Mouse (Mus musculus) hindbrain, embryonic 11.5 days (tissue): ENCODE results near the gene Naglu. TPM values are rescaled to one million over a fixed set of nuclear protein-coding genes. Genes with fewer than 3 reads are reported as not detected.

ENCODE experiments used
- ATAC-seq: fragments of 200-750 bp; cut with Nextera tagmentation; 2 replicates; pipeline ENCODE4 v1.8.0; 2017; ENCODE audit warnings: mild to moderate bottlenecking, moderate TSS enrichment, moderate library complexity; ENCODE audit not compliant: low FRiP score
- DNase-seq: peaks from one replicate; pipeline ENCODE4 v3.0.0-alpha.2; 2015; ENCODE audit warnings: low spot score
- H3K27ac ChIP-seq: fragments of 300-500 bp; sonication (generic); 2 replicates; pipeline ENCODE4 v1.5.1; 2014; ENCODE audit warnings: mild to moderate bottlenecking, low read depth, low read length
- H3K27me3 ChIP-seq: fragments of 300-500 bp; sonication (generic); 2 replicates; pipeline ENCODE4 v1.6.1; 2014; ENCODE audit warnings: mild to moderate bottlenecking, low read length, moderate library complexity, mixed read lengths; ENCODE audit not compliant: control insufficient read depth, insufficient read depth
- H3K36me3 ChIP-seq: fragments of 300-500 bp; sonication (generic); 2 replicates; pipeline ENCODE4 v1.6.1; 2014; ENCODE audit warnings: mild to moderate bottlenecking, low read length, moderate library complexity, mixed read lengths; ENCODE audit not compliant: control insufficient read depth, insufficient read depth
- H3K4me1 ChIP-seq: fragments of 300-500 bp; sonication (generic); replicated peaks from 2 replicates; pipeline ENCODE4 v1.6.1; 2014; ENCODE audit warnings: low read length, mixed read lengths; ENCODE audit not compliant: control insufficient read depth, insufficient read depth
- H3K4me2 ChIP-seq: fragments of 300-500 bp; sonication (generic); replicated peaks from 2 replicates; pipeline ENCODE4 v1.6.1; 2014; ENCODE audit warnings: mild to moderate bottlenecking, low read depth, low read length
- H3K4me3 ChIP-seq: fragments of 300-500 bp; sonication (generic); 2 replicates; pipeline ENCODE4 v1.5.1; 2014; ENCODE audit warnings: low read depth, low read length
- H3K9ac ChIP-seq: fragments of 300-500 bp; sonication (generic); 2 replicates; pipeline ENCODE4 v1.6.1; 2014; ENCODE audit warnings: low read depth, low read length
- H3K9me3 ChIP-seq: fragments of 300-500 bp; sonication (generic); 2 replicates; pipeline ENCODE4 v1.6.1; 2016; ENCODE audit warnings: low read length; ENCODE audit not compliant: control insufficient read depth
- WGBS: fragments of 180-500 bp; shearing (Covaris S2); extraction: QIAGEN DNeasy Blood & Tissue Kit; methylation state at CpG from one replicate; pipeline ENCODE4 v1.1.7; 2014; 5-methylcytosine and 5-hydroxymethylcytosine counted together
- polyA plus RNA-seq: library from polyadenylated mRNA; unstranded; fragments of >200 nt; fragmentation: Nextera tagmentation; extraction: Ambion mirVana; gene quantifications from 2 replicates; pipeline ENCODE4 v1.2.1, GENCODE M21; 2014

The Naglu gene
- polyA plus RNA-seq, 1 experiment from 2014 or later, result 5.8 TPM

DNA sequence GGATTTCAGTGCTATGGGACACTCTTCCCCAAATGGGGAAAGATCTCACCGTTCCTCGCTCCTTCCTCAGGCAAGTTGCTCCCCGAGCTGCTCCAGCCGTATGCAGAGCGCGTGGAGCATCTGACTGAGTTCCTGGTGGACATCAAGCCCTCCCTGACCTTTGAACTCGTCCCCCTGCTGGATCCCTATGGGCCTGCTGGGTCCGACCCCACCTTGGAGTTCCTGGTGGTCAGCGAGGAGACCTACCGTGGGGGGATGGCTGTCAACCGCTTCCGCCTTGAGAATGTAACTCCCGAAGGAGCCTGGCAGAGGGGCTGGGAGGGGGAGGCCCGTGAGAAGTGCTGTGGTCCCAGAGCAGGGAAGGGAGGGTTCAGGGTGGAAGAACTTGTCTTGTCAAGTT, 14.4 kb downstream of the Naglu start:
- Histone ChIP-seq H3K4me2 (no peak overlapping the region), H3K27ac (no peak overlapping the region), H3K27me3 (peaks cover 21% of the 10 kb centered on the region), H3K36me3 (no peaks in the 10 kb centered on the region; the same call in 1 of the 2 replicates), H3K4me1 (peaks cover 10% of the 10 kb centered on the region), H3K9ac (no peak overlapping the region), H3K9me3 (no peaks in the 10 kb centered on the region), H3K4me3 (no peak overlapping the region)
- WGBS, result 79% methylated on average over 14 of the region's 14 CpGs
- DNase-seq (no peak), ATAC-seq (no peak)

DNA sequence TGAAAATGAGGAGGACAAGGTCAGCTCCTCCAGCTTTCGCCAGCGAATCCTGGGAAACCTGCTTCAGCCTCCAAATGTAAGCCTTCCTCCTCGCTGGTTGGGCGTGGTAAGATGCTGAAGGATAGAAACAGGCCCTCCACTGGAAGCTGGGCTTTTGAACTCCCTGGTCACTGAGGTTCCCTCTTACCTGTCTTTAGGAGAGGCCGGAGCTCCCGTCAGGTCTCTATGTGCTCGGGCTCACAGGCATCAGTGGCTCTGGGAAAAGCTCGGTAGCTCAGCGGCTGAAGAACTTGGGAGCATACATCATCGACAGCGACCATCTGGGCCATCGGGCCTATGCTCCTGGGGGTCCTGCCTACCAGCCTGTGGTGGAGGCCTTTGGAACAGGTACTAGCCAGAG, 15.0 kb downstream of the Naglu start:
- H3K27ac ChIP-seq, result no peak overlapping the region
- H3K9ac ChIP-seq, result no peak overlapping the region
- no peak overlapping the region for H3K4me3 ChIP-seq
- H3K9me3 ChIP-seq, result no peaks in the 10 kb centered on the region
- WGBS, result 94% methylated on average over 12 of the region's 12 CpGs
- no peak overlapping the region for H3K4me2 ChIP-seq
- no peaks in the 10 kb centered on the region; the same call in 1 of the 2 replicates for H3K36me3 ChIP-seq
- ATAC-seq (no peak), DNase-seq (no peak)
- peaks cover 15% of the 10 kb centered on the region for H3K27me3 ChIP-seq
- H3K4me1 ChIP-seq, result peaks cover 10% of the 10 kb centered on the region

DNA sequence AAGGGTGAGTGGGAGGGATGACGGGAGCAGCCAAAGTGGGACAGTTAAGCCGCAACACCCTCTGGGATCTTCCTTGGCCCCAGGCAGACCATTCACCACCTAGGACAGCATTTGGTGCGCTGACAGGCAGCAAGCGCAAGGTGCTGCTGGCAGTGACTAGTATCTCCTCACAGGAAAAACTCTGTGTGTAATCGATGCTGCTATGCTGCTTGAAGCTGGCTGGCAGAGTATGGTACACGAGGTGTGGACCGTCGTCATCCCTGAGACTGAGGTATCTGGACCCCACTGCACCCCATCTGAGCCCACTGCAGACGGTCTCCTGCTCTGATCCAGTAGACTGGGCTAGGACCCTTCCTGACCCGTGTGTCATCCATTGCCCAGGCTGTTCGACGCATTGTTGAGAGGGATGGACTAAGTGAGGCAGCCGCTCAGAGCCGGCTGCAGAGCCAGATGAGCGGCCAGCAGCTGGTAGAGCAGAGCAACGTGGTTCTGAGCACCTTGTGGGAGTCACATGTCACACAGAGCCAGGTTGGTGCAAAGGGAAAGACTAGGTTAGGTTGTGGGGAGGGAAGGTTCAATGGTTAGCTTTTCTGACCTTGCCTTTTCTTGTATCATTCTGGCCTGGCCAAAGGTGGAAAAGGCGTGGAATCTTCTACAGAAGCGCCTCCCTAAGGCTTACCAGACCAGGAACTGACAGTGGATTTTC, 16.0 kb downstream of the Naglu start:
- H3K4me3 ChIP-seq, result no peak overlapping the region
- H3K27me3 ChIP-seq, result peaks cover 6% of the 10 kb centered on the region; the same call in 1 of the 2 replicates
- 92% methylated on average over 18 of the region's 18 CpGs for WGBS
- peaks cover 3% of the 10 kb centered on the region; the same call in 1 of the 2 replicates for H3K36me3 ChIP-seq
- H3K4me2 ChIP-seq, result no peak overlapping the region
- peaks cover 10% of the 10 kb centered on the region for H3K4me1 ChIP-seq
- 0 out of 2 replicates have a peak overlapping the region, but pooled peaks have one; percentile 68 for H3K27ac ChIP-seq
- H3K9ac ChIP-seq, result no peak overlapping the region
- ATAC-seq (no peak), DNase-seq (no peak)
- no peaks in the 10 kb centered on the region for H3K9me3 ChIP-seq

DNA sequence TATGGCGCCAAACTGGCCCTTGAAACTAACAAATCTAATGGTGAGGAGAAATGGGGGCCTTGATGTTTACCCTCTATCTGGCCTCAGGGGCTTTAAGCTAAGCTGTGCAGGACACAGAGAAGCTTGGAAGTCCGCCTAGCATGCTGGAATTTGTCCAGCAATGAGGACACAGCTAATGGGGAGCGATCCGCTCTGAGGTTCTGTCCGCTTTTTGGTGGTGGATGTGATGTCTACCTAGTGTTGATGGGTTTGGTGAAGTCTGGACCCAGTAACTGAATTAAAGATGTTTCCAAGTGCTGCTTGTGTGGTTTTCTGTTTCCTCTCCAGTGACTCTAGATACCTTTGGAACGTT, 16.5 kb downstream of the Naglu start:
- no peak overlapping the region for H3K9ac ChIP-seq
- H3K36me3 ChIP-seq, result peaks cover 7% of the 10 kb centered on the region
- H3K4me1 ChIP-seq, result peaks cover 10% of the 10 kb centered on the region
- ATAC-seq (no peak), DNase-seq (no peak)
- peaks cover under 1% of the 10 kb centered on the region; the same call in 1 of the 2 replicates for H3K27me3 ChIP-seq
- peak overlapping the region; percentile 94 for H3K4me2 ChIP-seq
- H3K9me3 ChIP-seq, result no peaks in the 10 kb centered on the region
- peak overlapping the region; percentile 68 for H3K27ac ChIP-seq
- H3K4me3 ChIP-seq, result peak overlapping the region; percentile 87; the same call in 1 of the 2 replicates
- 88% methylated on average over 6 of the region's 6 CpGs for WGBS

GRCm38 (mm10) chr11:101086756-101087681, 17.2 kb downstream of the Naglu start, which contains the start of gene Mlx:
TSS of gene Mlx (plus strand) at chr11:101087277.
- H3K36me3 ChIP-seq, result peaks cover 7% of the 10 kb centered on the region
- WGBS, result 2% methylated on average over 52 of the region's 52 CpGs
- peak within 1 kb of the TSS; percentile 94 for H3K4me2 ChIP-seq
- peak within 1 kb of the TSS; percentile 87 for H3K4me3 ChIP-seq
- ATAC-seq (peak; percentile 84), DNase-seq (peak; percentile 92)
- H3K4me1 ChIP-seq, result peaks cover 10% of the 10 kb centered on the region
- no peaks in the 10 kb centered on the region for H3K9me3 ChIP-seq
- H3K27ac ChIP-seq, result peak within 1 kb of the TSS; percentile 68
- peak within 1 kb of the TSS; percentile 85 for H3K9ac ChIP-seq
- no peaks in the 10 kb centered on the region for H3K27me3 ChIP-seq

- DNase-seq (no peak), ATAC-seq (no peak)
- Histone ChIP-seq H3K4me1 (peaks cover 10% of the 10 kb centered on the region), H3K4me2 (peak overlapping the region; percentile 94), H3K9ac (peak overlapping the region; percentile 85), H3K9me3 (no peaks in the 10 kb centered on the region), H3K36me3 (peaks cover 7% of the 10 kb centered on the region), H3K27ac (peak overlapping the region; percentile 68), H3K27me3 (no peaks in the 10 kb centered on the region), H3K4me3 (peak overlapping the region; percentile 87)
- 14% methylated on average over 8 of the region's 8 CpGs for WGBS
Observed at GRCm38 (mm10) chr11:101087682-101088055, 17.9 kb downstream of the Naglu start.

GRCm38 (mm10) chr11:101089931-101090330, 20.1 kb downstream of the Naglu start:
- ATAC-seq (no peak), DNase-seq (no peak)
- no peaks in the 10 kb centered on the region for H3K27me3 ChIP-seq
- peaks cover 7% of the 10 kb centered on the region for H3K36me3 ChIP-seq
- H3K4me3 ChIP-seq, result no peak overlapping the region
- H3K4me2 ChIP-seq, result no peak overlapping the region
- no peak overlapping the region for H3K27ac ChIP-seq
- 79% methylated on average over 1 of the region's 1 CpGs for WGBS
- H3K9me3 ChIP-seq, result no peaks in the 10 kb centered on the region
- peaks cover 6% of the 10 kb centered on the region; the same call in 1 of the 2 replicates for H3K4me1 ChIP-seq
- H3K9ac ChIP-seq, result no peak overlapping the region

DNA sequence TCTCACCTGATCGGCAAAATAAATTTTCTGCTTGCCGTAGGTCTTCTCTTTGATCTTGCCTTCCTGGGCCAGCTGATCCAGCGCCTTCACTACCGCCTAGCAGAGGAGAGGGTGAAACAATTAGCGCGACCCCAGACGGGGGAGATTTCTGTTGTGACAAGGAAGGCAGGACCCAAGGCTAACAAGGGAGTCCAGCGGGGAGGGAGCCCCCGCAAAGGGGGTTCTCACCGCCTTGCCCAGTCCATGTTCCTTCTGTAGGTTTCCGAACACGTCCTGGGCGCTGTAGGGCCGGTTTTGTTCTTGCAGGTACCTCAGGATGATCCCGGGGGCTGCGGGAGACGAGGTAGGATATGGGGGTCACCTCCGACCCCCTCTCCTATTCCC, 25.1 kb downstream of the Naglu start:
- ATAC-seq (no peak; the same call in 1 of the 2 replicates), DNase-seq (no peak)
- Histone ChIP-seq H3K27ac (no peak overlapping the region; the same call in 1 of the 2 replicates), H3K4me2 (peak overlapping the region; percentile 64), H3K36me3 (peaks cover 7% of the 10 kb centered on the region; the same call in 1 of the 2 replicates), H3K9me3 (no peaks in the 10 kb centered on the region), H3K27me3 (no peaks in the 10 kb centered on the region), H3K4me3 (peak overlapping the region; percentile 74), H3K4me1 (no peaks in the 10 kb centered on the region), H3K9ac (peak overlapping the region; percentile 57)
- WGBS, result 3% methylated on average over 18 of the region's 18 CpGs
